Mouse (Mus musculus): ENCODE measurements around the gene Nrip1.

Nrip1 gene

GRCm38 (mm10) chr16:76371614-76371917 is 2.1 kb downstream of the Nrip1 start:
- DNase-seq = no peak

- DNase-seq = no peak
Observed at GRCm38 (mm10) chr16:76370716-76371613, 2.7 kb downstream of the Nrip1 start.

- DNase-seq = peak; percentile 55 to 60
Observed at GRCm38 (mm10) chr16:76370041-76370715, 3.4 kb downstream of the Nrip1 start.

- DNase-seq = no peak
Observed at GRCm38 (mm10) chr16:76369236-76369635, 4.4 kb downstream of the Nrip1 start.

GRCm38 (mm10) chr16:76367261-76367908 is 6.2 kb downstream of the Nrip1 start:
- no peak for DNase-seq

GRCm38 (mm10) chr16:76365790-76366406 is 7.7 kb downstream of the Nrip1 start:
- no peak for DNase-seq

- no peak for DNase-seq
Observed at GRCm38 (mm10) chr16:76365237-76365636, 8.4 kb downstream of the Nrip1 start.

- no peak for DNase-seq
Observed at GRCm38 (mm10) chr16:76363641-76364040, 10.0 kb downstream of the Nrip1 start.

GRCm38 (mm10) chr16:76362982-76363381 is 10.6 kb downstream of the Nrip1 start:
- DNase-seq = no peak

- no peak for DNase-seq
Observed at GRCm38 (mm10) chr16:76360441-76360840, 13.2 kb downstream of the Nrip1 start.

GRCm38 (mm10) chr16:76358757-76359156 is 14.9 kb downstream of the Nrip1 start:
- DNase-seq = no peak

GRCm38 (mm10) chr16:76358128-76358748 is 15.4 kb downstream of the Nrip1 start:
- DNase-seq = peak in 1 of 2 experiments; percentile 45

GRCm38 (mm10) chr16:76357155-76357554 is 16.5 kb downstream of the Nrip1 start:
- DNase-seq = no peak

GRCm38 (mm10) chr16:76355947-76356550 is 17.6 kb downstream of the Nrip1 start:
- no peak for DNase-seq

GRCm38 (mm10) chr16:76355267-76355666 is 18.4 kb downstream of the Nrip1 start:
- no peak for DNase-seq

GRCm38 (mm10) chr16:76354841-76355240 is 18.8 kb downstream of the Nrip1 start:
- DNase-seq = no peak

GRCm38 (mm10) chr16:76354289-76354688 is 19.3 kb downstream of the Nrip1 start:
- no peak for DNase-seq

GRCm38 (mm10) chr16:76350922-76351321 is 22.7 kb downstream of the Nrip1 start:
- DNase-seq = no peak

- no peak for DNase-seq
Observed at GRCm38 (mm10) chr16:76349053-76349452, 24.6 kb downstream of the Nrip1 start.

- no peak for DNase-seq
Observed at GRCm38 (mm10) chr16:76347719-76348421, 25.8 kb downstream of the Nrip1 start.

- DNase-seq = peak in 1 of 2 experiments; percentile 45
Observed at GRCm38 (mm10) chr16:76346371-76346770, 27.3 kb downstream of the Nrip1 start.

All from kidney, postnatal 36 days (tissue).